Mouse (Mus musculus): ENCODE results near the gene Nt5c. TPM values are rescaled to one million over a fixed set of nuclear protein-coding genes. Genes with fewer than 3 reads are reported as not detected.

The Nt5c gene
- polyA plus RNA-seq, 1 experiment from 2014 or later, result 77.2 TPM

GRCm38 (mm10) chr11:115447321-115447885, 44.3 kb downstream of the Nt5c start:
- Histone ChIP-seq H3K27ac (no peak overlapping the region), H3K36me3 (no peaks in the 10 kb centered on the region), H3K9ac (no peak overlapping the region), H3K9me3 (no peaks in the 10 kb centered on the region), H3K27me3 (no peaks in the 10 kb centered on the region), H3K4me1 (0 out of 2 replicates have a peak, but pooled peaks cover 5% of the 10 kb centered on the region), H3K4me3 (no peak overlapping the region), H3K4me2 (no peak overlapping the region)
- no peak for ATAC-seq (ENCODE audit: insufficient number of reproducible peaks, insufficient read depth, low FRiP score, low TSS enrichment, low read depth)
- WGBS, result 80% methylated on average over 11 of the region's 11 CpGs

- Histone ChIP-seq H3K27ac (no peak overlapping the region), H3K9me3 (no peaks in the 10 kb centered on the region), H3K4me1 (0 out of 2 replicates have a peak, but pooled peaks cover 5% of the 10 kb centered on the region), H3K27me3 (no peaks in the 10 kb centered on the region), H3K36me3 (no peaks in the 10 kb centered on the region), H3K4me3 (no peak overlapping the region), H3K4me2 (no peak overlapping the region), H3K9ac (no peak overlapping the region)
- 57% methylated on average over 3 of the region's 3 CpGs for WGBS
- ATAC-seq (ENCODE audit: insufficient number of reproducible peaks, insufficient read depth, low FRiP score, low TSS enrichment, low read depth), result no peak
These were observed 44.8 kb downstream of the Nt5c start for GRCm38 (mm10) chr11:115446906-115447305.

GRCm38 (mm10) chr11:115441417-115441816, 50.2 kb downstream of the Nt5c start:
- H3K27ac ChIP-seq, result no peak overlapping the region
- ATAC-seq (ENCODE audit: insufficient number of reproducible peaks, insufficient read depth, low FRiP score, low TSS enrichment, low read depth), result no peak

More at GRCm38 (mm10) chr11:115441417-115441816, 50.2 kb downstream of the Nt5c start:
- Histone ChIP-seq H3K27me3 (no peaks in the 10 kb centered on the region), H3K9ac (no peak overlapping the region), H3K9me3 (no peaks in the 10 kb centered on the region), H3K36me3 (no peaks in the 10 kb centered on the region), H3K4me3 (no peak overlapping the region), H3K4me2 (peak overlapping the region; percentile 16; the same call in 1 of the 2 replicates), H3K4me1 (peaks cover 6% of the 10 kb centered on the region)
- 38% methylated on average over 15 of the region's 15 CpGs for WGBS

Small RNA genes lying within 50 kb of the gene (microRNA-seq; reads per million reads assigned to microRNA genes)
- 0.55 reads per million for gene Mir3968

Other genes starting within 250 kb of the Nt5c start
- gene Grin2c, start 224.6 kb downstream of the Nt5c start, polyA plus RNA-seq (2015; fragmentation: Nextera tagmentation; extraction: Ambion mirVana), result not detected in 2 replicates
- 14.5 and 15.3 TPM in 2 replicates for gene Fdxr, start 214.8 kb downstream of the Nt5c start, polyA plus RNA-seq (2015; fragmentation: Nextera tagmentation; extraction: Ambion mirVana)
- 0.31 and 0.43 TPM in 2 replicates for gene Fads6, start 194.2 kb downstream of the Nt5c start, polyA plus RNA-seq (2015; fragmentation: Nextera tagmentation; extraction: Ambion mirVana)
- 0.20 TPM in 1 of 2 replicates, not detected in the other for gene Otop2, start 184.7 kb downstream of the Nt5c start, polyA plus RNA-seq (2015; fragmentation: Nextera tagmentation; extraction: Ambion mirVana)
- not detected in 2 replicates for gene Ush1g, start 169.8 kb downstream of the Nt5c start, polyA plus RNA-seq (2015; fragmentation: Nextera tagmentation; extraction: Ambion mirVana)
- gene Otop3, start 157.1 kb downstream of the Nt5c start, polyA plus RNA-seq (2015; fragmentation: Nextera tagmentation; extraction: Ambion mirVana), result 0.14 TPM in 1 of 2 replicates, not detected in the other
- gene Hid1, start 124.1 kb downstream of the Nt5c start, polyA plus RNA-seq (2015; fragmentation: Nextera tagmentation; extraction: Ambion mirVana), result 4.0 and 6.2 TPM in 2 replicates
- gene Cdr2l, start 109.9 kb downstream of the Nt5c start, polyA plus RNA-seq (2015; fragmentation: Nextera tagmentation; extraction: Ambion mirVana), result 12.3 and 14.1 TPM in 2 replicates
- gene Mrpl58, start 88.1 kb downstream of the Nt5c start, polyA plus RNA-seq (2015; fragmentation: Nextera tagmentation; extraction: Ambion mirVana), result 173 and 181 TPM in 2 replicates
- gene Atp5h, start 71.9 kb downstream of the Nt5c start, polyA plus RNA-seq (2015; fragmentation: Nextera tagmentation; extraction: Ambion mirVana), result 880 and 943 TPM in 2 replicates
- 9.6 and 17.5 TPM in 2 replicates for gene Kctd2, start 71.7 kb downstream of the Nt5c start, polyA plus RNA-seq (2015; fragmentation: Nextera tagmentation; extraction: Ambion mirVana)
- 0.14 TPM in 1 of 2 replicates, not detected in the other for gene Trim80, start 51.3 kb downstream of the Nt5c start, polyA plus RNA-seq (2015; fragmentation: Nextera tagmentation; extraction: Ambion mirVana)
- 0.17 and 0.44 TPM in 2 replicates for gene Slc16a5, start 29.4 kb downstream of the Nt5c start, polyA plus RNA-seq (2015; fragmentation: Nextera tagmentation; extraction: Ambion mirVana)
- 11.6 and 11.9 TPM in 2 replicates for gene Armc7, start 16.2 kb downstream of the Nt5c start, polyA plus RNA-seq (2015; fragmentation: Nextera tagmentation; extraction: Ambion mirVana)
- 566 and 584 TPM in 2 replicates for gene Jpt1, start 22.5 kb upstream of the Nt5c start, polyA plus RNA-seq (2015; fragmentation: Nextera tagmentation; extraction: Ambion mirVana)
- gene Sumo2, start 44.4 kb upstream of the Nt5c start, polyA plus RNA-seq (2015; fragmentation: Nextera tagmentation; extraction: Ambion mirVana), result 1,193 and 1,231 TPM in 2 replicates
- 180 and 186 TPM in 2 replicates for gene Nup85, start 72.6 kb upstream of the Nt5c start, polyA plus RNA-seq (2015; fragmentation: Nextera tagmentation; extraction: Ambion mirVana)
- gene Mrps7, start 112.1 kb upstream of the Nt5c start, polyA plus RNA-seq (2015; fragmentation: Nextera tagmentation; extraction: Ambion mirVana), result 92.8 and 95.6 TPM in 2 replicates
- 18.9 and 24.6 TPM in 2 replicates for gene Gga3, start 112.2 kb upstream of the Nt5c start, polyA plus RNA-seq (2015; fragmentation: Nextera tagmentation; extraction: Ambion mirVana)
- gene Mif4gd, start 121.1 kb upstream of the Nt5c start, polyA plus RNA-seq (2015; fragmentation: Nextera tagmentation; extraction: Ambion mirVana), result 20.2 and 20.6 TPM in 2 replicates
- 25.0 and 28.0 TPM in 2 replicates for gene Slc25a19, start 136.4 kb upstream of the Nt5c start, polyA plus RNA-seq (2015; fragmentation: Nextera tagmentation; extraction: Ambion mirVana)
- gene Grb2, start 216.7 kb upstream of the Nt5c start, polyA plus RNA-seq (2015; fragmentation: Nextera tagmentation; extraction: Ambion mirVana), result 77.7 and 108 TPM in 2 replicates